Mouse (Mus musculus) liver, embryonic 14.5 days (tissue): ENCODE results near the gene Bphl.

Experiments
- CTCF ChIP-seq: IDR thresholded peaks from 2 replicates; pipeline ENCODE4 v1.5.1; 2016; ENCODE audit warnings: antibody characterized with exemption, low read depth, control low read depth
- EP300 ChIP-seq: IDR thresholded peaks from 2 replicates; pipeline ENCODE4 v1.6.1; 2016; ENCODE audit warnings: antibody characterized with exemption, low read depth

DNA sequence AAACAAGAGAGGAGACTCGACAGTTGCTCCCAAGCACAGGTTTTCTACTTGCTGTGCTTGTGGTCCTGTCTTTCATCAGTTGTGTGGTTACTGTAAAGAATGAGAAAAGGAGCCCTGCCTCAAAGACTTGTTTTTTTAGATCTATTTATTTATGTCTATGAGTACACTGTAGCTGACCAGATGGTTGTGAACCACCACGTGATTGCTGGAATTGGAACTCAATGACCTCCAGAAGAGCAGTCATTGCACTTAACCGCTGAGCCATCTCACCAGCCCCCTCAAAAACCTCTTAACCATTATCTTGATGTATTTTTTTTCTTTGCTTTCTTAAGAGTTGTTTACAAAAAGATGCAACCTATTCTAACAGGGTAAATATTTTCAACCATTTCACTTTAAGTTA lies 2.0 kb upstream of the Bphl start:
- TF ChIP-seq CTCF (no peak), EP300 (no peak)
